Mouse (Mus musculus) spleen, embryonic (tissue): ENCODE results near the gene D630045J12Rik.

Experiments
- CTCF ChIA-PET: fragments of 350-600 bp; sonication (Branson Sonifier 250); formaldehyde crosslinking; loops from one replicate; lab custom pipeline; 2022; lab: Charles Lee

D630045J12Rik gene

DNA sequence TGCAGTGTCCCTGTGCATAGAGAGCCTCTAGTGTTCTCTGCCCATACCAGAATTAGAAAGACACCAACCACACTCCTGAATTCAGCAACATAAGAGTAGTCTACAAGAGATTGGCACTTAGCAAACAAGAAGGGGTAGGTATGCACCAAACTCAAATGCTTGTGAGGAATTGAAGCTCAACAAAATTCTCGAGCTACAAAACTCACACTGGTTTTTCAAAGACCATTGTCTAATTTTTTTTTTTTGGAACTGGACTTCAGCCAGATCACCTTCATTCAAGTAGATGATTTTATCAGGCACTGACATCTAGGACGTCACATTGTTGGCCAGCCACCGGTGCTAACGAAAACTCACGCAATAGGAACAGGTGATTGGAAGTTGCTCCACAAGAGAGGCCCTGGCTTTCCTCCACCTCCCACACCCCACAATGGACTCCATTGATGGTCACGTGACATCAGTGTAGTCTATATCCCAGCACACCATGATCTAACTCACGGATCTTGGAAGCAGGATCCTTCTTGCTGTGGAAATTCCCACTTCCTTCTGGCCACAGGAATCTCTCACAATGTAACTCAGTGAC lies 151.5 kb downstream of the D630045J12Rik start:
- CTCF ChIA-PET = no interaction called here

DNA sequence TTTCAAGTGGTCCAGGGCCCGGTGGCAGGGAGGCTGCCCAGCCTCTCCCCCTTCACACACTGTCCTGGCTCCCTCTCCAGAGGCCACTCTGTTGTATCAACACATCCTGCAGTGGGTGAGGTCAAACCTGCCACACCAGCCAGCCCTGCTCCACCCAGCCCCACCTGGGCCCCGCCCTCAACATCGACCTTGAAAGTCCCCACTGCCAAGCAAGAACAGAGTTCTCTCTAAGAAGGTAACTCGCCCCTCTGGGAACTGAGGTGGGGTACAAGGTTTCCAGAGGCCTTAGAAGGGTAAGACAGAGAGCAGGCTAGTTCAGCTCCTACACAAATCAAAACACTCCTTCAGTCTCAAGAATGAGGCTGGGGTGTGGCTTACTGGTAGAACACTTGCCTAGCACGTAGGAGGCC lies 156.8 kb downstream of the D630045J12Rik start:
- CTCF ChIA-PET = no interaction called here

DNA sequence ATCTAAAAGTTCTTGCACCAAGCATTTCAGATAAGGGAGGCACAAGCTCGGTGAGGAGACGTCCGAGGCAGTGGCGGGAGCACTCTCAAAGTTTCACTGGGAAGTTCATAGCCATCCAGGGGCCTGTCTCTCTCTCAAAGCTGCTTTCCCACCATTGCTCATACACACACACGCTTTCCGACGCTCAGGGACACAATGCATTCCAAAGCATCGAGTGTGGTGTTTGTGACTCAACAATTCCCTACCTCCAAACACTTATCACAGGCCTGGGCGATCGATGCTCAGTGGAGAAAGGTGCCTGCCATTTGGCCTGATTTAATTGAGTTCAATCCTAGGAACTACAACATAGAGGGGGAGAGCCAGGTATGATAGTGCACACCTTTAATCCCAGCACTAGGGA lies 159.1 kb downstream of the D630045J12Rik start:
- CTCF ChIA-PET = no interaction called here

DNA sequence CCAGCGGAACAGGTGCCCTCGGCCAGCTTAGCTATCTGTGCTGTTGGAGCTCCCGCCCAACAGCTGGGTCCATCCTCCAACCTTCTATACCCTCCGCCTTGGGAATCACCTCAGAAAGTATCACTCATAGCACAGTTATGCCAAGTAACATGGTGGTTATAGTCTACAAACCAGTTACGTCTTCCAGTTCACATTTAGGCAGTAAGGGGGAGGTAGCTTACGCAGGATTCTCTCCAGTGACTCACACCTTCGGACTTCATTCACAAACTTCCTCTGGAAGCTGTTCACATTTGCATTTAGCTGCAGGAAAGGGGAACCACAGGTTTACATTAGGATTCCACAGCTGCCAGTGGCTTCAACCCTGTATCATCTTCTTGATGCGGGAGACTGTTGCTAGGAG lies 161.3 kb downstream of the D630045J12Rik start:
- CTCF ChIA-PET = no interaction called here

DNA sequence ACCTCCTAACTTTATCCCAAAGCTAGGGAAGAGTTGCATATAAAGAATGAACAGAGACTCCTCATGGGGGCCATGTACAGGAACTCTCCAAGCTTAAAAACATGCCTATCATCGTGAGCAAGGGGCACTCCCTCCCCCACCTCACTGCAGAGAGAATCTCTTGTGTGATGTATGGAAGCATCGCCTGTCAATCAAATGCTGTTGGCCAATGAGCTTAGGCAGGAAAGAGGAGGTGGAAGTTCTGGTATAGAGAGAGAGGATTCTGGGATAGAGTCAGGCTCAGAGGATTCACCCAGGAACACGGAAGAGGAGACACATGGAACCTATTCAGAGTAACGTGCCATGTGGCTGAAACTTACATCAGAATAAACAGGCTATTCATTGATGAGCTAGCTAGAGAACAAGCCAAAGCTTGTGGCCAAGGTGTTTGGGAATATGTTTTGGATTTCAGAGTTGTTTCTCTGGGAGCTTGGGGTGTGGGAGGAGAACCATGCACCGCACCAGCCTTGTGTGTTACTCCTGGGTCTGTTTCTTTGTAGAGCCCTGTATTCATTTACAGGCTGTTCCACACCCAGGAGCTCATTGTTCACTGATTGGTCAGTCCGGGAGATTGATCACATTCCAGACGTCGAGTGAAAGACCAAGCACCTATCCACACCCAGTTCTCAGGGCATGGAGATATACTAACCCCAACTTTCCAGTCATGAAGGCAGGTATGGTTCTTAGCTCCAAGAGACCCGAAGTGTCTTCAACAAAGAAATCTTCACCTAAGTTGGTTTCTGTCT lies 166.4 kb downstream of the D630045J12Rik start:
- CTCF ChIA-PET = no interaction called here

DNA sequence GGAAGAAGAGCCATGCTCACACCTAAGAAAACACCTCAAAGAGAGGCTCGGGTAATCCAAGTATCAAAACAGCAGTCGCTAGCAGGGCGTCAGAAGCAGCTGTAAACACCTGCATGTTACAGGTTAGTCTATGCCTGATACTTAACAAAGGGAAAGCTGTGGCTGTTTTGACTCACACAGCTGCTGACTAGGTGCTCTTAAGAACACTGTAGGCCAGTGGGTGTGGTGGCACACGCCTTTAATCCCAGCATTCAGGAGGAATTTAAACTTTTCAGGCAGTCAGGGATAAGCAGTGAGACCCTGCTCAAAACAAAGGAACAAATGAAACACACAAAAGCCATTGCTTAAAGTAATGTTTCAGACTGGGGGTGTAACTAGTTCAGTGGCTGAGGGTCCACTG lies 170.6 kb downstream of the D630045J12Rik start:
- CTCF ChIA-PET = no interaction called here

DNA sequence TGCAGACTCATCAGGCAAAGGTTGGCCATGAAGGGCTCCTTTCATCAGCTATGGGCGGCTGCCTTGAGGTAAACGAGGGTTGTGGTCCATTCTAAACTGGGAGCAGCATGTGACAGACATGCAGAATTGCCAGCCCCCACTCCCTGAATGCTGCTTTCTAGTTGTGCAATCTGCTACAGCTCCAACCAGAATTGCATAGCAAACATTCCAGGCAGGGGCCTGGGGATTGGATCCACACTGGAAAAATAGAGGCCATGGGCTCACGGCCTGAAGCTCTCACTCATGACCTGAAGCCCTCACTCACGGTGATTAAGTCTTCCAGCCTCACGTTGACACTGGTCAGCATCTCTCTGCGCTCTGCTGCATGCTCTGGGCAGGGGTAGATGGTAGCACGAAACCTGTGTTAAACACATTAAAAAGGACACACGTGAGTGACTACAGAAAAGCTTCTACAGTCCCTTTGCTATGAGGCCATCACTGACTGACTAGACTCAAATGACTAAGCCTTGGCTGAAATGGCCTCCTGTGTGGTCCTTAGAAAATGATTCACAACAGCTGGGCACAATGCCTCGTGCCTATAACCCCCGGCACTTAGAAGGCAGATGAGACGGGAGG lies 172.0 kb downstream of the D630045J12Rik start:
- CTCF ChIA-PET = no interaction called here

DNA sequence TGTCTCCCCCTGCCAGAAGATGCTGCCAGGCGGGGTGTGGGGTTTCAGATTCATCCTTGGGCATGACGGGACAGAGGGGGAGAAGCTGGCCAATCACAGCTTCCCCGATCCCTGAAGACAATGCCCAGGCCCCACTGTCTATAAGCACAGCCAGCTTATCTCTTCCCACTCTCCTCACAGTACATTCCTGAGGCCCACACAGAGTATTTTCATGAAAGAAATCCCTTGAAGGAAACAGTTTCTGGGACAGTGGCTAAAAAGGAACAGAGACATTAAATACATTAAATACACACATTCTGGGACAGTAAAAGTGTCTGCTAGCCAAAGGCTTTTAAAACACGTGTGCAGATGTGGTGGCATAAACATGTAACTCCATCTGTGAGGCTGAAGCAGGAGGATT lies 173.4 kb downstream of the D630045J12Rik start:
- CTCF ChIA-PET = no interaction called here

DNA sequence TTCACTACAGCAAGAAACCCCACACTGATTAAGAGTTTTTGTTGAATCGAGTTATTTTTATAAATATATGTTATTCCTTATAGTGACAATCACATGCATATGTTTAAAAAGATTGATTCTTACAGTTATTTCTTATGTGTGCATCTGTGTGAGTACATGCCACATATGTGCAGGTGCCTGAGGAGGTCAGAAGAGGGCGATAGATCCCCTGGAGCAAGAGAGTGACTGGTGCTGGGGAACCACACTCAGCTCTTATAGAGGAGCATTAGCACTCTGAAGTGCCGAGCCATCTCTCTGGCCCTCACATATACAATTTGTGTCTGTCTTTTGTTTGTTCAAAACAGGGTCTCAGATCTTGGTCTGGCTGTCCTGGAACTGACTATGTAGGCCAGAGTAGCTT lies 180.2 kb downstream of the D630045J12Rik start:
- CTCF ChIA-PET = no interaction called here
